In the genomic region with DNA sequence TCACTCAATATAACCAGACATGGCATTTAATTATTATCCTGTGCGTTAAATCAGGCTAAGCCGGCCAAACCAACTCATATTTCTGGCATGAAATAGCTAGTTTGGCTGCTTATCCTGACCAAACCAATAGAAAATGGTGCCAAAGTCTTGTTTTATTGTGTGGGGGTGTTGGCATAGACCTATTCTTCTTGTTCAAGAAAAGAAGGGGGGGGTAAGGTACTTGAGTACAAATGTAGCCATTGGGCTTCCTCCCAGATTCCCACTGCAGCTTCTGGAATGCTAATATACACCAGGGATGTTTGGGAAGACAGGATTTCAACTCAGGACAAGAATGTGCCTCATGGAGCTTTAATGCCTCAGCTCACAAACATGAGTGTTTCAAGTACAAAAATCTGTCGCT, we compare ENCODE assay signal across 26 mouse cellular contexts. TPM values are rescaled to one million over a fixed set of nuclear protein-coding genes. Genes with fewer than 3 reads are reported as not detected.
DNase-seq lines count a peak whose midpoint lies in the region; ATAC-seq and TF ChIP-seq lines count a peak whose summit lies in the region.
"Had no signal": no experiment of that assay in that cellular context is flagged by ENCODE, and none has a peak within 500 bp of the region (broad histone marks: within the 10 kb centered on the region; RNA-seq: fewer than 3 reads in every experiment).

No protein-coding gene starts in this region.

- no peak for TF ChIP-seq CTCF in hindbrain, postnatal 0 days (IDR thresholded peaks at IDR 0.05; ENCODE audit: low read depth)
- TF ChIP-seq CTCF in lung, adult 2 months (IDR thresholded peaks at IDR 0.05; ENCODE audit: insufficient read depth, low read length) = no peak

- ATAC-seq in forebrain, embryonic 13.5 days = 0 out of 2 replicates have a peak, but pooled peaks have one; percentile 16
- no peak for ATAC-seq in forebrain, embryonic 11.5 days (replicated peaks; ENCODE audit: low FRiP score)
- no peak for ATAC-seq in hindbrain, postnatal 0 days
- no peak for ATAC-seq in hindbrain, embryonic 12.5 days (ENCODE audit: low FRiP score)
- ATAC-seq: activated CD4-positive, CD25-positive, alpha-beta regulatory T cell, adult 4 months; intestine, embryonic 15.5 days had no signal

- H3K27me3 ChIP-seq in forebrain, embryonic 13.5 days = no peaks in the 10 kb centered on the region
- no peaks in the 10 kb centered on the region for H3K27me3 ChIP-seq in forebrain, embryonic 11.5 days (ENCODE audit: control insufficient read depth, insufficient read depth, low read length)
- no peaks in the 10 kb centered on the region for H3K27me3 ChIP-seq in hindbrain, postnatal 0 days (ENCODE audit: insufficient read depth, low read length)
- no peaks in the 10 kb centered on the region for H3K27me3 ChIP-seq in hindbrain, embryonic 12.5 days
- H3K27me3 ChIP-seq: embryonic facial prominence, embryonic 12.5 days; intestine, embryonic 15.5 days; limb, embryonic 13.5 days; lung, embryonic 15.5 days had no signal

- no peak for DNase-seq in forebrain, embryonic 11.5 days (ENCODE audit: low spot score)
- peak; percentile 47 for DNase-seq in hindbrain, postnatal 0 days (ENCODE audit: low spot score)
- DNase-seq in NIH3T3 (ENCODE audit: low read depth) = peak; percentile 90
- DNase-seq in fat pad, adult 2 months (ENCODE audit: extremely low read depth, low read depth, low spot score) = peak; percentile 85
- no peak for DNase-seq in kidney, postnatal 36 days
- DNase-seq in lung, adult 2 months = no peak
- DNase-seq: adrenal gland, postnatal 10 days; cerebellum, adult 11-12 months; gastrocnemius, postnatal 25 days; heart, adult 2 months; kidney, adult 9 months; kidney, postnatal 14 days; lung, postnatal 4 days; thymus, adult 18-20 months; thymus, postnatal 36 days had no signal

- no peak for TF ChIP-seq POLR2A in lung, adult 2 months (IDR thresholded peaks at IDR 0.05; ENCODE audit: borderline replicate concordance, extremely low read depth, low read depth, low read length)

- H3K9me3 ChIP-seq in forebrain, embryonic 13.5 days (replicated peaks) = no peaks in the 10 kb centered on the region
- no peaks in the 10 kb centered on the region for H3K9me3 ChIP-seq in forebrain, embryonic 11.5 days (ENCODE audit: control insufficient read depth, low read length)
- H3K9me3 ChIP-seq in hindbrain, postnatal 0 days (ENCODE audit: low read length) = no peaks in the 10 kb centered on the region
- H3K9me3 ChIP-seq in hindbrain, embryonic 12.5 days (replicated peaks) = no peaks in the 10 kb centered on the region
- H3K9me3 ChIP-seq: embryonic facial prominence, embryonic 12.5 days; intestine, embryonic 15.5 days; limb, embryonic 13.5 days; lung, embryonic 15.5 days; midbrain, embryonic 10.5 days had no signal

- H3K4me1 ChIP-seq in forebrain, embryonic 13.5 days = no peaks in the 10 kb centered on the region
- H3K4me1 ChIP-seq in forebrain, embryonic 11.5 days (replicated peaks; ENCODE audit: control insufficient read depth, insufficient read depth, low read length) = no peaks in the 10 kb centered on the region
- H3K4me1 ChIP-seq in hindbrain, postnatal 0 days (ENCODE audit: insufficient read depth, low read length) = 0 out of 2 replicates have a peak, but pooled peaks cover 2% of the 10 kb centered on the region
- H3K4me1 ChIP-seq in hindbrain, embryonic 12.5 days = 0 out of 2 replicates have a peak, but pooled peaks cover 3% of the 10 kb centered on the region
- H3K4me1 ChIP-seq in lung, adult 2 months (ENCODE audit: control insufficient read depth, insufficient read depth, low read length) = no peaks in the 10 kb centered on the region
- H3K4me1 ChIP-seq: intestine, embryonic 15.5 days; lung, embryonic 15.5 days had no signal

- no peak overlapping the region for H3K9ac ChIP-seq in forebrain, embryonic 13.5 days
- no peak overlapping the region for H3K9ac ChIP-seq in forebrain, embryonic 11.5 days (ENCODE audit: low read length)
- H3K9ac ChIP-seq in hindbrain, postnatal 0 days (replicated peaks; ENCODE audit: low read length) = no peak overlapping the region
- no peak overlapping the region for H3K9ac ChIP-seq in hindbrain, embryonic 12.5 days
- H3K9ac ChIP-seq: embryonic facial prominence, embryonic 12.5 days; hindbrain, embryonic 14.5 days; intestine, embryonic 15.5 days; limb, embryonic 13.5 days; liver, embryonic 14.5 days; lung, embryonic 15.5 days had no signal

- H3K4me3 ChIP-seq in forebrain, embryonic 13.5 days = no peak overlapping the region
- no peak overlapping the region for H3K4me3 ChIP-seq in forebrain, embryonic 11.5 days (ENCODE audit: low read depth, low read length)
- no peak overlapping the region for H3K4me3 ChIP-seq in hindbrain, postnatal 0 days (ENCODE audit: low read length)
- no peak overlapping the region for H3K4me3 ChIP-seq in hindbrain, embryonic 12.5 days
- H3K4me3 ChIP-seq in lung, adult 2 months (replicated peaks; ENCODE audit: extremely low read depth, low read depth, low read length) = no peak overlapping the region
- H3K4me3 ChIP-seq: embryonic facial prominence, embryonic 12.5 days; heart, adult 2 months; intestine, embryonic 15.5 days; limb, embryonic 13.5 days; lung, embryonic 15.5 days; midbrain, embryonic 10.5 days had no signal

- peaks cover 14% of the 10 kb centered on the region; the same call in 1 of the 2 replicates for H3K36me3 ChIP-seq in forebrain, embryonic 13.5 days (ENCODE audit: poor library complexity, severe bottlenecking)
- no peaks in the 10 kb centered on the region for H3K36me3 ChIP-seq in forebrain, embryonic 11.5 days (ENCODE audit: control insufficient read depth, insufficient read depth, low read length)
- no peaks in the 10 kb centered on the region for H3K36me3 ChIP-seq in hindbrain, postnatal 0 days (ENCODE audit: insufficient read depth, low read length)
- no peaks in the 10 kb centered on the region for H3K36me3 ChIP-seq in hindbrain, embryonic 12.5 days
- H3K36me3 ChIP-seq: intestine, embryonic 15.5 days; midbrain, embryonic 10.5 days had no signal

- 82% methylated on average over 3 of the region's 3 CpGs for WGBS in forebrain, embryonic 13.5 days
- WGBS in forebrain, embryonic 11.5 days = 95% methylated on average over 3 of the region's 3 CpGs
- 55% methylated on average over 3 of the region's 3 CpGs for WGBS in hindbrain, postnatal 0 days
- 88% methylated on average over 3 of the region's 3 CpGs for WGBS in hindbrain, embryonic 12.5 days
- 66% methylated on average over 3 of the region's 3 CpGs for WGBS in lung, adult 2 months

- no peak overlapping the region for H3K27ac ChIP-seq in forebrain, embryonic 13.5 days
- no peak overlapping the region for H3K27ac ChIP-seq in forebrain, embryonic 11.5 days (ENCODE audit: low read depth, low read length)
- no peak overlapping the region for H3K27ac ChIP-seq in hindbrain, postnatal 0 days
- H3K27ac ChIP-seq in hindbrain, embryonic 12.5 days = no peak overlapping the region
- H3K27ac ChIP-seq: embryonic facial prominence, embryonic 12.5 days; heart, adult 2 months; hindbrain, embryonic 14.5 days; intestine, embryonic 15.5 days; limb, embryonic 13.5 days; liver, embryonic 14.5 days; lung, embryonic 15.5 days; midbrain, embryonic 10.5 days had no signal

- H3K4me2 ChIP-seq in forebrain, embryonic 13.5 days = no peak overlapping the region
- H3K4me2 ChIP-seq in forebrain, embryonic 11.5 days (ENCODE audit: low read depth, low read length, severe bottlenecking) = no peak overlapping the region
- H3K4me2 ChIP-seq in hindbrain, postnatal 0 days (ENCODE audit: low read depth, low read length) = no peak overlapping the region
- no peak overlapping the region for H3K4me2 ChIP-seq in hindbrain, embryonic 12.5 days (replicated peaks)
- H3K4me2 ChIP-seq: embryonic facial prominence, embryonic 12.5 days; hindbrain, embryonic 14.5 days; intestine, embryonic 15.5 days; limb, embryonic 13.5 days; lung, embryonic 15.5 days had no signal

RNA-seq across cellular contexts. Expression of a gene that starts 26.3 kb away (rescaled TPM):
- polyA plus RNA-seq in forebrain, embryonic 13.5 days (2015; fragmentation: Nextera tagmentation; extraction: Ambion mirVana) = 75.9 and 79.2 TPM in 2 replicates
- 48.7 and 49.3 TPM in 2 replicates for polyA plus RNA-seq in forebrain, embryonic 11.5 days (2014; fragmentation: Nextera tagmentation; extraction: Ambion mirVana)
- total RNA-seq in hindbrain, postnatal 0 days (2014; rRNA removed) = 320 and 325 TPM in 2 replicates
- polyA plus RNA-seq in hindbrain, postnatal 0 days (2015; fragmentation: Nextera tagmentation; extraction: Ambion mirVana) = 288 and 331 TPM in 2 replicates
- 97.2 and 112 TPM in 2 replicates for polyA plus RNA-seq in hindbrain, embryonic 12.5 days (2016; fragmentation: Nextera tagmentation; extraction: Ambion mirVana)
- polyA plus RNA-seq in lung, adult 2 months (2012; rRNA removed) = 16.6 and 18.7 TPM in 2 replicates
- total RNA-seq: neutrophil, adult 5-6 weeks had no signal

Comparison
In these comparisons a context has a peak if more than half of its experiments do, and no peak if none do; other contexts are left out.
1. DNase-seq: peak in hindbrain, postnatal 0 days (single experiment), NIH3T3 (single experiment) and fat pad, adult 2 months (single experiment); none in forebrain, embryonic 11.5 days (single experiment), kidney, postnatal 36 days (0 of 2) and lung, adult 2 months (single experiment).